Mouse (Mus musculus): ENCODE data around the gene Wdfy4.

GRCm38 (mm10) chr14:32931709-32932108, 253.6 kb downstream of the Wdfy4 start:
- TF ChIP-seq CTCF (IDR thresholded peaks at IDR 0.05; ENCODE audit: extremely low read depth, insufficient read depth, low read length): no peak
- no peak for TF ChIP-seq POLR2A (IDR thresholded peaks at IDR 0.05; ENCODE audit: extremely low read depth, insufficient read depth, low read length)

Data from cortical plate, adult 2 months (tissue).